Mouse (Mus musculus) kidney, adult 2 months (tissue): ENCODE data around the gene Piezo1.

Experiments used
- CTCF ChIP-seq: fragments of 200-500 bp; conservative IDR thresholded peaks from 2 replicates; pipeline ENCODE4 v1.5.1; 2011; ENCODE audit warnings: low read depth, mild to moderate bottlenecking, control low read depth, low read length, moderate library complexity, mixed read lengths; ENCODE audit not compliant: insufficient read depth, insufficient read length
- POLR2A ChIP-seq: fragments of 200-500 bp; IDR thresholded peaks from one replicate; pipeline ENCODE4 v1.6.1; 2011; ENCODE audit warnings: low read depth, low read length, control low read depth

GRCm38 (mm10) chr8:122561199-122561598 lies 10.1 kb upstream of the Piezo1 start:
- no peak for TF ChIP-seq CTCF
- no peak for TF ChIP-seq POLR2A
